Mouse (Mus musculus) hindbrain, postnatal 0 days (tissue): ENCODE measurements around the gene Uvrag. TPM values are rescaled to one million over a fixed set of nuclear protein-coding genes. Genes with fewer than 3 reads are reported as not detected.

Experiments
- ATAC-seq: fragments of 200-750 bp; cut with Nextera tagmentation; 2 replicates; pipeline ENCODE4 v1.8.0; 2017; ENCODE audit warnings: mild to moderate bottlenecking, moderate TSS enrichment, moderate library complexity
- DNase-seq: peaks from one replicate; pipeline ENCODE4 v3.0.0-alpha.2; 2015; ENCODE audit warnings: low spot score
- H3K27ac ChIP-seq: fragments of 300-500 bp; sonication (generic); 2 replicates; pipeline ENCODE4 v1.5.1; 2014; ENCODE audit warnings: mild to moderate bottlenecking
- H3K27me3 ChIP-seq: fragments of 300-500 bp; sonication (generic); 2 replicates; pipeline ENCODE4 v1.6.1; 2014; ENCODE audit warnings: low read length, mixed read lengths; ENCODE audit not compliant: insufficient read depth
- H3K36me3 ChIP-seq: fragments of 300-500 bp; sonication (generic); 2 replicates; pipeline ENCODE4 v1.6.1; 2014; ENCODE audit warnings: low read length, mixed read lengths; ENCODE audit not compliant: insufficient read depth
- H3K4me1 ChIP-seq: fragments of 300-500 bp; sonication (generic); 2 replicates; pipeline ENCODE4 v1.6.1; 2014; ENCODE audit warnings: antibody characterized with exemption, low read length, mixed read lengths; ENCODE audit not compliant: insufficient read depth
- H3K4me2 ChIP-seq: fragments of 300-500 bp; sonication (generic); 2 replicates; pipeline ENCODE4 v1.6.1; 2014; ENCODE audit warnings: low read depth, mild to moderate bottlenecking, low read length, moderate library complexity, mixed read lengths
- H3K4me3 ChIP-seq: fragments of 300-500 bp; sonication (generic); 2 replicates; pipeline ENCODE4 v1.5.1; 2014; ENCODE audit warnings: low read length
- H3K9ac ChIP-seq: fragments of 300-500 bp; sonication (generic); replicated peaks from 2 replicates; pipeline ENCODE4 v1.6.1; 2014; ENCODE audit warnings: mild to moderate bottlenecking, low read length, moderate library complexity, mixed read lengths
- H3K9me3 ChIP-seq: fragments of 300-500 bp; sonication (generic); 2 replicates; pipeline ENCODE4 v1.6.1; 2016; ENCODE audit warnings: low read length, mixed read lengths
- CTCF ChIP-seq: IDR thresholded peaks from 2 replicates; pipeline ENCODE4 v1.5.1; 2016; ENCODE audit warnings: antibody characterized with exemption, control low read depth, low read depth
- WGBS: fragments of 180-500 bp; shearing (Covaris S2); extraction: QIAGEN DNeasy Blood & Tissue Kit; methylation state at CpG from one replicate; pipeline ENCODE4 v1.1.7; 2014; 5-methylcytosine and 5-hydroxymethylcytosine counted together
- polyA plus RNA-seq: library from polyadenylated mRNA; unstranded; fragments of >200 nt; fragmentation: Nextera tagmentation; extraction: Ambion mirVana; gene quantifications from 2 replicates; pipeline ENCODE4 v1.2.1, GENCODE M21; 2015
- total RNA-seq: library from RNA; depleted of rRNA; stranded (reverse); fragments of >200 nt; gene quantifications from 2 replicates; pipeline ENCODE4 v1.2.3, GENCODE M21; 2014

Gene Uvrag
- total and polyA plus RNA-seq, 2 experiments from 2014 or later: 16.5 to 36.7 TPM

DNA sequence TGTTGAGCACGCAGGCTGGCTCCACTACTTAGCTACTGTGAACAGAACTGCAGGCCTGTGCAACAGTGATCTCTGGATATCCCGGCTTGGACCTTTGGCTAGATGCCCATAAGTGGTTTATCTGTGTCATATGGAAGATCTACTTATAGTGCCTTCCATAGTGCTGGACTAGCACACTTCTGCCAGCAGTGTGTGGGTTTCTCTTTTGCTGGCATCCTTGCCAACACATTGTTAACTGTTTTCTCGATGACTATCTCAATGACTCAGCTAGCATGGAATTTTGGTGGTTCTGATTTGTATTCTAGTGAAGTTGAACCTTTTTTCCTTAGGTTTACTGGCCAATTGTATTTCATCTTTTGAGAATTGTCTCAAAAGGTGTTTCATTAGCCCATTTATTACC lies 117.0 kb downstream of the Uvrag start:
- TF ChIP-seq CTCF: no peak
- no peak for DNase-seq
- H3K4me1 ChIP-seq: no peaks in the 10 kb centered on the region

DNA sequence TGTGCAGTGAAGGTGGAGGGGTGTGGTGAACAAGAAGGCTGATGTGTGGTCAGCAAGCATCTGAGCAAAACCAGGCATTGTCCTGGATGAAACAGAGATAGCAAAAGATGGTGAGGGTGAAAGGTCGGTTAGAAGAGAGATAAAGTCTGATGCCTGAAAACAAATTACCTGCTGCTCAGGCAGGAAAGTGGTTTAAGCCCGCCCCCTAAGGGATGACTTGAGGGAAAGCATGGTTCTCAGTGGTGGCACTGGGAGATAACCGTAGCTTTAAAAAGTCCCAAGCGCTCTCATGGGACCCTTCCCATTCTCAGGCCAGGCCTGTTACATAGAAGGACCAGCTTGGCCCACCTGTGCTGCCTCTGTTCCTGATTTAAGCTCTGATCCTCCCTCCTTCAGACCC lies 119.7 kb downstream of the Uvrag start:
- no peak overlapping the region for H3K27ac ChIP-seq
- no peak; the same call in 1 of the 2 replicates for TF ChIP-seq CTCF
- WGBS: 66% methylated on average over 4 of the region's 4 CpGs
- no peak overlapping the region for H3K4me2 ChIP-seq
- H3K4me3 ChIP-seq: no peak overlapping the region
- no peaks in the 10 kb centered on the region for H3K27me3 ChIP-seq
- no peaks in the 10 kb centered on the region for H3K4me1 ChIP-seq
- ATAC-seq: no peak
- DNase-seq: no peak
- no peaks in the 10 kb centered on the region for H3K36me3 ChIP-seq
- H3K9me3 ChIP-seq: no peaks in the 10 kb centered on the region
- H3K9ac ChIP-seq: no peak overlapping the region

More for the DNA sequence above, 117.0 kb downstream of the Uvrag start:
- no peak overlapping the region for H3K4me2 ChIP-seq
- no peaks in the 10 kb centered on the region for H3K27me3 ChIP-seq
- ATAC-seq: no peak
- no peaks in the 10 kb centered on the region for H3K9me3 ChIP-seq
- no peak overlapping the region for H3K4me3 ChIP-seq
- H3K36me3 ChIP-seq: no peaks in the 10 kb centered on the region
- no peak overlapping the region for H3K9ac ChIP-seq
- H3K27ac ChIP-seq: no peak overlapping the region
- 91% methylated on average over 3 of the region's 3 CpGs for WGBS

DNA sequence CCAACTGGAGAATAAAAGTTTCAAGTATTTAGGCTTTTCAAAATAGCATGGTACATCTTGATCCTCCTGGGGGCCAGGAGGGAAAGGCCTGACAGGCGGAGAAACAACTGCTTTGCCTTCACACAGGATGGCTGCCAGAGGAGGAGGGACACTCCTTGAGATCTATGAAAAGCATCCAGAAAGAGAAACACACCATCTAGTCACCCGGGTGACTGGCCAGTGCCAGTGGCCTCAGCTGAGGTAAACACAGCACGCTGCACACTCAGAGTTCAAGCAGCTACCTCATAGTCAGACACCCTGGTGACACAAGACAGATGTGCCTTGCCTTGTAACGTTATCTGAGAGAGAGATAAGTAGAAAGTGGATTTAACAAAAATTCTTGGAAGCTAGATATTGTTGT lies 120.6 kb downstream of the Uvrag start:
- DNase-seq (peak; percentile 12), ATAC-seq (no peak)
- Histone ChIP-seq H3K4me2 (no peak overlapping the region), H3K36me3 (no peaks in the 10 kb centered on the region), H3K27ac (no peak overlapping the region), H3K9me3 (no peaks in the 10 kb centered on the region), H3K9ac (no peak overlapping the region), H3K4me3 (no peak overlapping the region), H3K27me3 (no peaks in the 10 kb centered on the region), H3K4me1 (no peaks in the 10 kb centered on the region)
- no peak for TF ChIP-seq CTCF
- 41% methylated on average over 4 of the region's 4 CpGs for WGBS

DNA sequence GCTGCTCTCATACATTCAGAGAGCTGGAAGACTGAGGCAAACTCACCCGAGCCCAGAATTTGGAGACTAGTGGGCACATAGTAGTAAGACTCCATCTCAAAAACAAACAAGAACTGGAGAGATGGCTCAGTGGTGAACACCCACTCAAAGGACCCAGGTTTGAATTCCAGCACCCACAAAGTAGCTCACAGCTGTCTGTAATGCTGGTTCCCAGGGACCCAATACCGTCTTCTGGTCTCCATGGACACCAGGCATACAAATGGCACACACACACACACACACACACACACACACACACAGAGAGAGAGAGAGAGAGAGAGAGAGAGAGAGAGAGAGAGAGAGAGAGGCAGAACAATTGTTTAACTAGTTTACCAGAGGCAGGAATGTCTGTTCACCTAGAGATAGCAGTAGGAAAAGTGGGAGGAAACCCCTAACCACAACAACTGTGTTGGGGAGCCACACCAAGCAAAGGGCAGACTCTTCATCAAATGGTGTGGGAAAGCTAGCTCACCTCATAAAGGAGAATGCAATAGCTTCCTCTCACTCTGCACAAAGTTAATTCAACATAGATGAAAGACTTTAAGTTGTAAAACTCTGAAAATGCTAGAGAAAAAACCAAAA lies 123.6 kb downstream of the Uvrag start:
- Histone ChIP-seq H3K9ac (no peak overlapping the region), H3K4me3 (no peak overlapping the region), H3K27ac (no peak overlapping the region), H3K4me2 (no peak overlapping the region), H3K4me1 (no peaks in the 10 kb centered on the region), H3K27me3 (no peaks in the 10 kb centered on the region), H3K36me3 (no peaks in the 10 kb centered on the region), H3K9me3 (no peaks in the 10 kb centered on the region)
- WGBS: 69% methylated on average over 2 of the region's 2 CpGs
- DNase-seq (no peak), ATAC-seq (no peak)
- no peak for TF ChIP-seq CTCF

DNA sequence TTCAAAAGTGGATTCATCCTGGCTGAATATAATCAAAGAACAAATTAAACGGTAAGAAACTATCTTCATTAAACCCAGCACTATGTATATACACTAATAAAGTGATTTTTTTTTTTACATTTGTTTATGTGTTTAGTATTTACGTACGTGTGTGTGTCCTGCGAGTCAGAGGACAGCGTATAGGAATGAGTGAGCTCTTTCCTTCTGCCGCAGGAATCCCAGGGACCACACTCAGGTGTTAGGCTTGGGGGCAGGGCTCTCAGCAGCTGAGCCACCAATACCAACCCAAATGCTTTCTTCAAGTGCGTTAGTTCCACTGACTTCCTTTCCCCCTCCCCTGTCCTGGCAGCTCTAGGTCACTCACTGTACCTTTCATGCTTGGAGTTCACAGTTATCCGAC lies 125.0 kb downstream of the Uvrag start:
- Histone ChIP-seq H3K27me3 (no peaks in the 10 kb centered on the region), H3K4me3 (no peak overlapping the region), H3K9ac (no peak overlapping the region), H3K9me3 (no peaks in the 10 kb centered on the region), H3K27ac (no peak overlapping the region), H3K4me2 (no peak overlapping the region), H3K4me1 (no peaks in the 10 kb centered on the region), H3K36me3 (no peaks in the 10 kb centered on the region)
- TF ChIP-seq CTCF: no peak
- 74% methylated on average over 8 of the region's 8 CpGs for WGBS
- DNase-seq (no peak), ATAC-seq (no peak)

DNA sequence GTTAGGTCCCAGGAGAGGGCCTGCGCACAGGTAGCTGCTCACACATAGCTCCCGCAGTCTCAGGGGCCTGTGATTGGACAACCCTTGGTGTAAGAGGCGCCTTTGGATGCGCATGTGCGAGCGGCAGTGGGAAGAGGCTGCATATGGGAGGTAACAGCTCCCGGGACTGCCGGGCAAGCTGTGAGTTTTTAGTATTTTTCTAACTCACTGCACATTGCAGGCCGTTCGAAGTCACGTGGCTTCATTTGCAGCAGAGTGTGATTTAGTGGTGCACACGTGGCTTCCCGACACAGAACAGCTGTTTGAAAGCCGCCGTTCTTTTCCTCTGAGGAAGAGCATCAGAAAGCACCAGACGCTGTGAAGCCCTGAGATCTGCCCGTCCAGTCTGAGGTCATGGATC lies 125.5 kb downstream of the Uvrag start:
- H3K4me1 ChIP-seq: no peaks in the 10 kb centered on the region
- WGBS: 57% methylated on average over 17 of the region's 17 CpGs
- H3K36me3 ChIP-seq: no peaks in the 10 kb centered on the region
- H3K4me2 ChIP-seq: peak overlapping the region; percentile 27; the same call in 1 of the 2 replicates
- no peak overlapping the region for H3K9ac ChIP-seq
- H3K4me3 ChIP-seq: no peak overlapping the region
- H3K27ac ChIP-seq: peak overlapping the region; percentile 69
- no peak for TF ChIP-seq CTCF
- H3K9me3 ChIP-seq: no peaks in the 10 kb centered on the region
- no peaks in the 10 kb centered on the region for H3K27me3 ChIP-seq
- DNase-seq (peak; percentile 61), ATAC-seq (peak; percentile 84)

DNA sequence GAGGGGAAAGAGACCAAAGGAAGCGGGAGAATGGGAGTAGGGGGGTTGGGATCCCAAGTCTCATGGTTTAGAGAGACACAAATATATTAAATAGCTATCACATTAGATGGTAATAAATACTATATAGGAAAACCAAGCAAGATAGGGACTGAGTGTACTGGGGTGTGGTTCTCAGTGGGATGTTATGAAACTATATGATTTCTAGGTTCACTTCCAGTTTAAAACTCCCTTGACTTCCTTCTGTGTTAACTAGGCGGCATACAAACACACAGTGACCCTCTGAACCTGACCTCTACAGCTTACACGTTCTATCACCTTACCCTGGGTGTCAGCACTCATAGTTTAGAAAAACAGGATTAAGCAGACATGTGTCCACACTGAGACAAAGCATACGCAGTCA lies 126.3 kb downstream of the Uvrag start:
- ATAC-seq (no peak), DNase-seq (no peak)
- Histone ChIP-seq H3K4me3 (no peak overlapping the region), H3K4me1 (no peaks in the 10 kb centered on the region), H3K9me3 (no peaks in the 10 kb centered on the region), H3K36me3 (no peaks in the 10 kb centered on the region), H3K27me3 (no peaks in the 10 kb centered on the region), H3K4me2 (no peak overlapping the region), H3K9ac (no peak overlapping the region), H3K27ac (peak overlapping the region; percentile 69; the same call in 1 of the 2 replicates)
- TF ChIP-seq CTCF: no peak
- WGBS: 73% methylated on average over 4 of the region's 4 CpGs
